Mouse (Mus musculus): ENCODE measurements around the gene Hpcal1. TPM values are rescaled to one million over a fixed set of nuclear protein-coding genes. Genes with fewer than 3 reads are reported as not detected.
"Not testable (repeated sequence)": the region's sequence is repeated elsewhere in the genome, so short reads cannot be mapped to it uniquely, and the experiment has no call there.

Gene Hpcal1
- polyA plus RNA-seq, 1 experiment from 2014 or later: 92.6 TPM

DNA sequence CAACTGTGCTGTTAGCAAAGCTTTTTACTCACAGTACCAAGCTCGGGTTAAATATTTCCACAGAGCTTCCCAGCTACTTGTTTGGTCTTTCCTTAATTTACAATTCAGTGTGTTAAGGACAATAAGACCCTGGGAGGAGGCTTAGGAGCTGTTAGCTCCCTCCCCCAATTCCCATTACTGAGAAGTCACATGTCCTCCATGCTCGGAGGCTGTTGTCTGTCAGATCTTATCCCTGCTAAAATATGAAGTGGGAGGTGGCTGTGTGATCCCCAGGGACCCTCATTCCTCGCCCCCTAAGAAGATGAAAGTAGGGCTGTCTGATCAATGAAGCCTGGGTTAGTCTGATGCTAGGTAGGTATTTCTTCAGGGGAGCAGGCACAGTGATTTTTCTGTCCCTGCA is 88.4 kb downstream of the Hpcal1 start:
- no peak overlapping the region for H3K9ac ChIP-seq
- WGBS: 5% methylated on average over 3 of the region's 3 CpGs
- no peaks in the 10 kb centered on the region for H3K36me3 ChIP-seq (replicated peaks)
- H3K9me3 ChIP-seq: no peaks in the 10 kb centered on the region
- ATAC-seq (replicated peaks): peak; percentile 81
- no peak overlapping the region for H3K4me3 ChIP-seq
- H3K27me3 ChIP-seq (replicated peaks): no peaks in the 10 kb centered on the region
- peaks cover 7% of the 10 kb centered on the region for H3K4me1 ChIP-seq
- peak overlapping the region; percentile 52 for H3K27ac ChIP-seq
- no peak overlapping the region for H3K4me2 ChIP-seq

DNA sequence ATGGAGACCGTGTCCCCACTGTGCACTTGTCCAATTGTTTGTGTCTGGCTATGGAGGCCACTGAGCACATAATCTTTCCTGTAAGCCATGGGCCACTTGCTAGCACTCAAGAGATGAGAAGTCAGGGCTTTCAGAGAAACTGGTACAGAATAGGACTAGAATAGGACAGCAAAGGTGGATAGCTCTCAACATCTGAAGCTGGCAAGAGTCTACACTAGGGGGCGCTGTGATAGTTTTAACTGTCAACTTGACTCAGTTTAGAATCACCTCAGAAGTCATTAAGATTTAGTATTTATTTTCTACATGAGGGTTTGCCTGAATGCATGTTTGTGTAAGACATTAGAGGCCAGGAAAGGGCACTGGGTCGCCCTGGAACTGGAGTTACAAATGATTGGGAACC is 98.8 kb downstream of the Hpcal1 start:
- no peaks in the 10 kb centered on the region for H3K27me3 ChIP-seq (replicated peaks)
- H3K9ac ChIP-seq: no peak overlapping the region
- WGBS: 53% methylated on average over 3 of the region's 3 CpGs
- no peak for ATAC-seq (replicated peaks)
- no peaks in the 10 kb centered on the region for H3K36me3 ChIP-seq (replicated peaks)
- no peaks in the 10 kb centered on the region for H3K9me3 ChIP-seq
- no peaks in the 10 kb centered on the region for H3K4me1 ChIP-seq
- no peak overlapping the region for H3K4me2 ChIP-seq
- no peak overlapping the region for H3K4me3 ChIP-seq
- H3K27ac ChIP-seq: no peak overlapping the region

DNA sequence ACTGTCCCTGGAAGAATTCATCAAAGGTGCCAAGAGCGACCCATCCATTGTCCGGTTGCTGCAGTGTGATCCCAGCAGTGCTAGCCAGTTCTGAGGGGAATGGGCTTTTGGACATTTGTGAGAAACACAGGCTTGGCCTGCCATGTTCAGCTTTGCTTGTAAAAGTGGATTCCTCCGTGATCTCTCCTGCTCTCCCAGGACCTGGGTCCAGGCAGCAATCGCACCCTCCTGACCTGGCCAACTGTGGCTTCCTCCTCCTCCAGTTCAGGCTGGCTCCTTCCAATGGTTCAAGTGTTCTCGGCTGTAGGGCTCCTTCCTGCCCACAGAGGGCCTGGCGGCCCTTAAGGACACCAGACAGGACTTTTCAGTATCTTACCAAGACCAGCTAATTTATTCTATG is 100.5 kb downstream of the Hpcal1 start:
- Histone ChIP-seq H3K9me3 (no peaks in the 10 kb centered on the region), H3K4me3 (no peak overlapping the region), H3K4me2 (no peak overlapping the region), H3K9ac (no peak overlapping the region), H3K27ac (no peak overlapping the region), H3K27me3 (replicated peaks) (no peaks in the 10 kb centered on the region), H3K4me1 (no peaks in the 10 kb centered on the region), H3K36me3 (replicated peaks) (no peaks in the 10 kb centered on the region)
- WGBS: 89% methylated on average over 6 of the region's 6 CpGs
- ATAC-seq (replicated peaks): no peak

DNA sequence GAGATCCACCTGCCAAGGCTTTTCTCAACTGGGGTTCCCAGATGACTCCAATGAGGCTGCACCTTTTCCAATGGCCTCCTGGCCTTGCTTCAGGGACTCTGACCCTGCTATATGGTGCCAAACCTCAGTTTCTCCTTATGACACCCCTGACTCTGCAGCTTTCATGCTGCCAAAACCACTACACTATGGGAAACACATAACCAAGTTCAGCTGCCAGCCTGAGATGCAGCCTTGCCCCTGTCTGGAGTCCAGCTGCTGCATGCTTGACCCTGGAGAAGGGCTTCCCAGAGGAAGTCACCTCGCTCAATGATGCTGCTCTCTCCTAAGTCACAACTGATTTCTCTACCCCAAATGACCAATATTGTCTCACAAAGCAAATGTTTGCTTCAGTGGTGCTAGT is 102.1 kb downstream of the Hpcal1 start:
- Histone ChIP-seq H3K4me1 (no peaks in the 10 kb centered on the region), H3K27me3 (replicated peaks) (no peaks in the 10 kb centered on the region), H3K4me3 (no peak overlapping the region), H3K27ac (no peak overlapping the region), H3K9ac (no peak overlapping the region), H3K4me2 (no peak overlapping the region), H3K9me3 (no peaks in the 10 kb centered on the region), H3K36me3 (replicated peaks) (no peaks in the 10 kb centered on the region)
- no peak for ATAC-seq (replicated peaks)
- 94% methylated on average over 1 of the region's 1 CpGs for WGBS

DNA sequence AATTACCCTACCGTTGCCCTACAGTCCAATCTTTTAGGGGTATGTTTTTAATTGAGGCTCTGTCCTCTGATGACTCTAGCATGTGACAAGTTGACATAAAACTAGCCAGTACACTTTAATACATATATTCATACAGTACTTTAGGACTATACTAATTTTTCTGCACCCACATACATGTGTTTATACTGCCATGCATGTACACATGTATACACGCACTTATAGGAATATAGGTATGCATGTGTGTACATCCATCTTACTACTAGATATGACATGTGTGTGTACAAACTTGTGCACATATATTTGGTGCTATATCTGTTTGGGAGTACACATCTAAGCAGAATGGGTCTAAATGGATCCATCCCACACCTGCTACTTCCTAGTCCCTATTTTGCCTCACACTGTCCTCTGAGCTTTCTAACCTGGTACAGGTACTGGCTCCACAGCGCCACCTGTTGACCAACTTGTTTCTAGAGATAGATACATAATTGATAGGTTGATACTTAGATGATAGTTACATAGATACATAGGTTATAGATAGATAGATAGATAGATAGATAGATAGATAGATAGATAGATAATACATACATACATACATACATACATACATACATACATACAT is 105.1 kb downstream of the Hpcal1 start:
- H3K9me3 ChIP-seq: no peaks in the 10 kb centered on the region
- no peak overlapping the region for H3K4me2 ChIP-seq
- no peak overlapping the region for H3K4me3 ChIP-seq
- no peaks in the 10 kb centered on the region for H3K36me3 ChIP-seq (replicated peaks)
- no peaks in the 10 kb centered on the region for H3K4me1 ChIP-seq
- no peaks in the 10 kb centered on the region for H3K27me3 ChIP-seq (replicated peaks)
- 62% methylated on average over 3 of the region's 3 CpGs for WGBS
- no peak overlapping the region for H3K9ac ChIP-seq
- ATAC-seq (replicated peaks): 0 out of 2 replicates have a peak, but pooled peaks have one; percentile 42
- H3K27ac ChIP-seq: no peak overlapping the region

DNA sequence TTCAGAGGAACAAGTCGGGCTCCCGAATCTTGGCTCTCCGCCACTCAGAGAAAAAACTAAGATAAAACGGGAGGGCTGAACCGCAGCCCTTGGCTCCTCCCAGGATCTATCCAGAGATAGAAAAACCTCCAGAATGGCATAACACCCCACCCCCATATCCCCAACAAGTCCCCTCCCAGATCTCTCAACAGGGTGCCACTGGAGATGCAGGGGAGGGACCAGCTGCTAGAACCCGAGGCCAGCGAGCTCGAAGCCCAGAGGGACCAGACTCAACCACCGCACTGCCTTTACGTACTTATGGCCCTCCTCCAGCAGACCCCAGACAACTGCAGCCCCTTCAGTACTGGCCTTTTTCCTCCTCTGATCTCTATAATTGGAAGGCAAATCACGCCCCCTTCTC is 107.6 kb downstream of the Hpcal1 start:
- H3K4me3 ChIP-seq; H3K9ac ChIP-seq; H3K27ac ChIP-seq; H3K4me2 ChIP-seq; H3K36me3 ChIP-seq (replicated peaks); H3K9me3 ChIP-seq; ATAC-seq (replicated peaks); H3K27me3 ChIP-seq (replicated peaks); H3K4me1 ChIP-seq: not testable (repeated sequence)
- 91% methylated on average over 11 of the region's 11 CpGs for WGBS

DNA sequence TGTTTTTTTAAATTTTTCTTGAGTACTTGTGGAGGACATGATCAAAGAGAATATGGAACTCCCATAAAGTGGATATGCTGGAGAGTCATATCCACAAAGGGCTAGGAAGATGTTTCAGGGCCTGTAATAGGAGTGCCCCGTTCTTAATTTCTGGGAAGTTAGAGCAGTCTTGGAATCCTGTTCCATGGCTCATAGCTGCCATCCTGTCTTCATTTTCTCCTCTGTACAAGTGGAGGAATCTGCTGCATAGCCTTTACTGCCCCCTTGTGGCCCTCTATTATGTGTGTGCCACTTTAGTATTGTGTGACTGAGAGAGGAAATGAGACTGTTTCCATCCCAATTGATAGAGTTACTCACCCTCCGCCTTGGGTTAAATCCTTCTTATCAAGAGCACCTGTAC is 117.9 kb downstream of the Hpcal1 start:
- Histone ChIP-seq H3K9ac (no peak overlapping the region), H3K4me2 (no peak overlapping the region), H3K27me3 (replicated peaks) (no peaks in the 10 kb centered on the region), H3K4me1 (no peaks in the 10 kb centered on the region), H3K36me3 (replicated peaks) (no peaks in the 10 kb centered on the region), H3K9me3 (no peaks in the 10 kb centered on the region), H3K27ac (no peak overlapping the region), H3K4me3 (no peak overlapping the region)
- ATAC-seq (replicated peaks): peak; percentile 72; the same call in 1 of the 2 replicates
- WGBS: 37% methylated on average over 2 of the region's 2 CpGs

DNA sequence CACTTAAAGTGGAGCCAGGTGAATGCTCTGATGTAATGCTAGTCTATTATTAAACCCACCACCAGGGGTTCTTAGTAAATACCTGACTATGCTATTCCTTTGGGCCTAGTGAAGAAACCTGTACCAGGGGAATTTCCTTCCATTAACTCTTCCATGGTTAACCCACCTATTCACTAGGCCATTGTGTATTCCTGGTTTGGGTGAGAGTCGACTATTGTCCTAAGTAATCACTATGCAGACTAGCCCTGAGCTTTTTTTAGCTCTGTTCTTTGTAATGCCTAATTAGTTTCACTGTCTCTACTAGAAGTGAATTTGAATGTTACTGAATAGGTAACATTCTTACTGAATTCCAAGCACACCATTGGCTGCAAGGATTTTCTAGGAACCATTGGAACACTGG is 144.6 kb downstream of the Hpcal1 start:
- H3K4me1 ChIP-seq; ATAC-seq (replicated peaks): not testable (repeated sequence)
- 88% methylated on average over 1 of the region's 1 CpGs for WGBS

More for the DNA sequence above, 144.6 kb downstream of the Hpcal1 start:
- H3K27me3 ChIP-seq (replicated peaks); H3K4me3 ChIP-seq; H3K27ac ChIP-seq; H3K9ac ChIP-seq; H3K4me2 ChIP-seq; H3K36me3 ChIP-seq (replicated peaks); H3K9me3 ChIP-seq: not testable (repeated sequence)

Other genes starting within 250 kb of the Hpcal1 start
- gene Odc1, start 146.1 kb upstream of the Hpcal1 start, polyA plus RNA-seq (2015; fragmentation: Nextera tagmentation; extraction: Ambion mirVana): 138 and 148 TPM in 2 replicates

Data from midbrain, embryonic 15.5 days (tissue).